Mouse (Mus musculus) G1E (cell line): Measurements from ENCODE around the gene Pnpla3. TPM values are rescaled to one million over a fixed set of nuclear protein-coding genes. Genes with fewer than 3 reads are reported as not detected.
"Not testable (repeated sequence)": the region's sequence is repeated elsewhere in the genome, so short reads cannot be mapped to it uniquely, and the experiment has no call there.

Experiments
- ATAC-seq: 2 replicates; pipeline ENCODE4 v1.8.0; 2016; ENCODE audit warnings: mild to moderate bottlenecking; ENCODE audit not compliant: insufficient number of reproducible peaks, poor library complexity, low FRiP score, severe bottlenecking; ENCODE audit errors: extremely low read depth
- DNase-seq: peaks from one replicate; pipeline ENCODE4 v3.0.0; 2012; ENCODE audit warnings: low spot score
- H3K27me3 ChIP-seq: 2 replicates; pipeline ENCODE4 v1.6.1; 2012; ENCODE audit warnings: mild to moderate bottlenecking, low read length, inconsistent platforms; ENCODE audit not compliant: insufficient read depth
- H3K36me3 ChIP-seq: replicated peaks from 2 replicates; pipeline ENCODE3; 2012; ENCODE audit warnings: mild to moderate bottlenecking, inconsistent platforms
- H3K4me1 ChIP-seq: 2 replicates; pipeline ENCODE4 v1.6.1; 2012; ENCODE audit warnings: low read depth, low read length, inconsistent platforms, mixed read lengths; ENCODE audit not compliant: insufficient read depth
- H3K4me3 ChIP-seq: 2 replicates; pipeline ENCODE4 v1.5.1; 2012; ENCODE audit warnings: low read depth, mild to moderate bottlenecking, inconsistent platforms, low read length, moderate library complexity, mixed read lengths
- H3K9me3 ChIP-seq: replicated peaks from 2 replicates; pipeline ENCODE4 v1.6.1; 2012; ENCODE audit warnings: inconsistent platforms
- CTCF ChIP-seq: IDR thresholded peaks from 2 replicates; pipeline ENCODE4 v1.5.1; 2012; ENCODE audit warnings: low read depth, low read length, inconsistent platforms, mixed read lengths
- GATA1 ChIP-seq: IDR thresholded peaks from 2 replicates; pipeline ENCODE4 v1.6.1; 2012; ENCODE audit warnings: borderline replicate concordance, low read length, inconsistent platforms, mixed read lengths
- GATA2 ChIP-seq: IDR thresholded peaks from 2 replicates; pipeline ENCODE4 v1.6.1; 2012; ENCODE audit warnings: low read depth, low read length, inconsistent platforms, borderline replicate concordance
- POLR2AphosphoS5 ChIP-seq: IDR thresholded peaks from 2 replicates; pipeline ENCODE4 v1.6.1; 2012; ENCODE audit warnings: low read depth, low read length, inconsistent platforms; ENCODE audit not compliant: insufficient replicate concordance
- TAL1 ChIP-seq: conservative IDR thresholded peaks from 2 replicates; pipeline ENCODE4 v1.6.1; 2012; ENCODE audit warnings: low read depth, low read length, inconsistent platforms, mixed read lengths
- polyA plus RNA-seq: library from polyadenylated mRNA; stranded (reverse); fragments of >175 nt; gene quantifications from 2 replicates; pipeline ENCODE4 v1.2.3, GENCODE M21; 2012
- total RNA-seq, 2 experiments: library from RNA; stranded (forward) in 1 of 2; stranded (reverse) in 1 of 2; fragments of 200-1000 nt in 1 of 2; fragments of >200 nt in 1 of 2; fragmentation: Nextera tagmentation in 1 of 2; gene quantifications; 2 replicates each; pipeline ENCODE4 v1.2.3; 2014 to 2017

Pnpla3 gene
- total and polyA plus RNA-seq, 3 experiments: not detected

- Histone ChIP-seq H3K4me1 (no peaks in the 10 kb centered on the region), H3K36me3 (no peaks in the 10 kb centered on the region), H3K9me3 (peaks cover 42% of the 10 kb centered on the region), H3K27me3 (no peaks in the 10 kb centered on the region), H3K4me3 (no peak overlapping the region)
- no peak for ATAC-seq
- no peak for TF ChIP-seq GATA1
- no peak for TF ChIP-seq GATA2
- TF ChIP-seq TAL1: no peak
- TF ChIP-seq POLR2AphosphoS5: no peak
- no peak for TF ChIP-seq CTCF
- DNase-seq: no peak
Observed at GRCm38 (mm10) chr15:84140109-84140508, 27.5 kb upstream of the Pnpla3 start.

GRCm38 (mm10) chr15:84140929-84141328 lies 26.7 kb upstream of the Pnpla3 start:
- ATAC-seq: no peak
- no peak for TF ChIP-seq GATA1
- TF ChIP-seq TAL1: no peak
- TF ChIP-seq CTCF: no peak
- TF ChIP-seq POLR2AphosphoS5: no peak
- TF ChIP-seq GATA2: no peak
- Histone ChIP-seq H3K4me3 (no peak overlapping the region), H3K36me3 (no peaks in the 10 kb centered on the region), H3K9me3 (peaks cover 45% of the 10 kb centered on the region), H3K4me1 (no peaks in the 10 kb centered on the region), H3K27me3 (no peaks in the 10 kb centered on the region)
- no peak for DNase-seq

- H3K36me3 ChIP-seq: no peaks in the 10 kb centered on the region
- H3K4me1 ChIP-seq: no peaks in the 10 kb centered on the region
- H3K4me3 ChIP-seq: no peak overlapping the region
- ATAC-seq (no peak), DNase-seq (no peak)
- no peak for TF ChIP-seq CTCF
- TF ChIP-seq GATA2: no peak
- no peak for TF ChIP-seq POLR2AphosphoS5
- no peak for TF ChIP-seq GATA1
- no peak for TF ChIP-seq TAL1
- no peaks in the 10 kb centered on the region for H3K27me3 ChIP-seq
- peaks cover 24% of the 10 kb centered on the region for H3K9me3 ChIP-seq
Observed at GRCm38 (mm10) chr15:84156158-84156557, 11.5 kb upstream of the Pnpla3 start.

DNA sequence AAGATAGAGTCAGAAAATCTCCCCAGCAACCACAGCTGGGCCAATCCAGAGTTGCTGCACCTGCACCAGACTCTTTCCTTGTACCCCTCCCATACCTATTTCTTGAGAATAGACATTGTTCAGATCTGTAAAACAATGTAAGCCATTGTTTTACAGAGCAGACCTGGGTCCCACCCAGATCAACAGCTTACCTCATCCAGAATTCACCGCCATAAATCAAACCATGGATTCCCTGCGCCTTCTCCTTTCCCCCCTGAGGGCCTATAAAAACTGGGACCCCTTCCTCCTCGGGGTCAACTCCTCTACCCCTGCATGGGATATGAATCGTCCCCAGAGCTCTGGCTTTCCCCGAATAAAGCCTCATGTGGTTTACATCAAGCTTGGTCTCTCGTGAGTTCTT lies 10.1 kb upstream of the Pnpla3 start:
- not testable (repeated sequence) for DNase-seq, H3K36me3 ChIP-seq, H3K4me1 ChIP-seq, ATAC-seq, H3K4me3 ChIP-seq, H3K27me3 ChIP-seq
- H3K9me3 ChIP-seq: peaks cover 32% of the 10 kb centered on the region

- no peak for DNase-seq
- TF ChIP-seq POLR2AphosphoS5: no peak
- TF ChIP-seq CTCF: no peak
- no peak for TF ChIP-seq GATA1
- TF ChIP-seq GATA2: no peak
- TF ChIP-seq TAL1: no peak
- H3K36me3 ChIP-seq: no peaks in the 10 kb centered on the region
- H3K9me3 ChIP-seq: peaks cover 23% of the 10 kb centered on the region
- no peak for ATAC-seq
- H3K4me3 ChIP-seq: no peak overlapping the region
- H3K27me3 ChIP-seq: no peaks in the 10 kb centered on the region
- no peaks in the 10 kb centered on the region for H3K4me1 ChIP-seq
Observed at GRCm38 (mm10) chr15:84161871-84162270, 5.8 kb upstream of the Pnpla3 start.

DNA sequence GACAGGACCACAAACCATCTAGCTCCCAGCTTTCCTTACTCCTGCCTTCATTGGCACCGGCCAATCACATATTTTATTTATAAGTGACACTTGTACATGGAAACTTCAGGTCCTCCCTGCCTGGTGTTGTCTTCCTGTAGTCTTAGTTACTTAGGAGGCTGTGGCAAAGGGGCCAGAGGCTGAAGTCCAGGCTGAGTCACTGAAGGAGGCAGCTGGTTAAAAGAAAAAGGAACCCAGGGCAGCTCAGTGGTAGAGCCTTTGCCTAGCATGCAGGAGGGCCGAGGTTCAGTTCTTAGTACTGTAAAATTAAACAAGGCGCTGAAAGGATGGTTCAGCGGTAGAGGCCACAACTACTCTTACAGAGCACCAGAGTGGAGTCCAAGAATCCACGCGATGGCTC lies 819 bp upstream of the Pnpla3 start:
- peaks cover 35% of the 10 kb centered on the region for H3K9me3 ChIP-seq
- H3K36me3 ChIP-seq: no peaks in the 10 kb centered on the region
- no peak for TF ChIP-seq CTCF
- TF ChIP-seq GATA1: no peak
- no peak for TF ChIP-seq GATA2
- no peak for TF ChIP-seq TAL1
- no peak for TF ChIP-seq POLR2AphosphoS5
- DNase-seq: no peak
- H3K4me3 ChIP-seq: no peak overlapping the region
- no peaks in the 10 kb centered on the region for H3K27me3 ChIP-seq
- ATAC-seq: no peak
- H3K4me1 ChIP-seq: no peaks in the 10 kb centered on the region
